Mouse (Mus musculus): ENCODE data around the gene A430078G23Rik.

DNA sequence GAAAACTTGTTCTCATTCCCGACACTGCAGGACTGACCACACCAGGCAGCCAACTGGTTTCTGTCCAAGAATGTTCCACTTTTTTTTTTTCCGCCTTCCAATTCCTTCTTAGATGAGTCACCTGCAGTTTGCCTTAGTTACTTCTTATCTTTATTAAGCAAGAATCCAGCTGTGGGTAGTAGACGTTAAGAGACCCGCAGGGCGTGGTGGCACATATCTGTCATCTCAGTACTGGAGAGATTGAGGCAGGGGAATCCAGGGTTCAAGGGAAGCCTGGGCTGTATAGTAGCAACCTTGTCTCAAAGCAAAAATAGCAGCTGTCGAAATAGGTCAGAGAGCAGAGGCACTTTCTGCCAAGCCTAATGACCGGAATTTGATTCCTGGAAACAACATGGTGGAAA lies 58.7 kb downstream of the A430078G23Rik start:
- no peak for TF ChIP-seq POLR2A (IDR thresholded peaks at IDR 0.05; ENCODE audit: control insufficient read depth, extremely low read depth, insufficient read depth, low read length, poor library complexity)
- TF ChIP-seq CTCF (IDR thresholded peaks at IDR 0.05; ENCODE audit: borderline replicate concordance, control insufficient read depth, extremely low read depth, insufficient read depth, low read length, poor library complexity): no peak
